Mouse (Mus musculus): ENCODE measurements around the gene Tyro3. TPM values are rescaled to one million over a fixed set of nuclear protein-coding genes. Genes with fewer than 3 reads are reported as not detected.

Gene Tyro3
- polyA plus RNA-seq, 1 experiment, result 2.5 TPM

DNA sequence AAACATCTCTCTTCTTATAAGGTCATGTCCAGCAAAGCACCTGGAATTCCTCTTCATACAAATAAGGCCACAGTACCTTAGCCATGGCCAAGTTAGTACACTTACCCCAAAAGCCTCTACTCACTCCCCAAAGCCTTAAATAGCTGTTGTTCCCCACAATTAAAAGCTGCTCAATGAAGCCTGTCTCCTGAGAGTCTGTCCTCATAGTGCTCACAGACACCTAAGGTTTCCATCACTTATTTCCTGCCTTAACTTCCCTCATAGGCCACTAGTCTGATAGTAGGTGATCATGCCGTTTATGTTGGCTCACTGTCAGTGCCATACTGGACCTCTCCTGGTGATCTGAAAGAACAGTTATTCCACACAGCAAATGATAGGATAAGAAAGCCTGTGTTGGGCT lies 35.3 kb upstream of the Tyro3 start:
- no peak overlapping the region for H3K4me3 ChIP-seq (ENCODE audit: insufficient read depth, low read depth, low read length)
- H3K27ac ChIP-seq (ENCODE audit: insufficient read depth, low read depth, low read length), result no peak overlapping the region
- no peak for DNase-seq
- H3K4me1 ChIP-seq (ENCODE audit: control insufficient read depth, insufficient read depth, low read length), result peaks cover 4% of the 10 kb centered on the region; the same call in 1 of the 2 replicates
- 78% methylated on average over 1 of the region's 1 CpGs for WGBS
- peaks cover 2% of the 10 kb centered on the region for H3K27me3 ChIP-seq (replicated peaks; ENCODE audit: control insufficient read depth, insufficient read depth, low read length)
- H3K36me3 ChIP-seq (ENCODE audit: control insufficient read depth, insufficient read depth, low read length), result no peaks in the 10 kb centered on the region
- TF ChIP-seq CTCF (conservative IDR thresholded peaks at IDR 0.05; ENCODE audit: insufficient read depth, insufficient read length, low read depth, low read length) (no peak), POLR2A (IDR thresholded peaks at IDR 0.05; ENCODE audit: low read depth, low read length) (no peak)

DNA sequence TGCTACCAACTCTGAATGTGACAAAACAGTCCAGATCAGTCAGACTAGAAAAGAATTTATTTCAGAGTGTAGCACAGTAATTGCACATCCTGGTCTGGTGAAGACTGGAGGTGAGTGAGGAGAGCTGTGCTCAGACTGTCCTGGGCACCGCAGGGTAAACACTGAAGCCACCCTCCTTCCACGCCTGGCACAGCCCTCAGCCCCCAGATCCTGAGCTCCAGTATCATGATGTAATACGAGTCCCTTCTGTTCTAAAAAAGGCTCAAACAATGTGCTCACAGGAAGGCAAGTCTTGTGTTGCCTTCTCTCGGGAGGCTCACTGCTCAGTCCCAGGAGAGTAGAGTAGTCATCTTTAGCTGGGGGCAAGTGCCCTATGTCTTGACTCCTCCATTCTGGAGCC lies 33.6 kb upstream of the Tyro3 start:
- Histone ChIP-seq H3K36me3 (ENCODE audit: control insufficient read depth, insufficient read depth, low read length) (no peaks in the 10 kb centered on the region), H3K4me1 (ENCODE audit: control insufficient read depth, insufficient read depth, low read length) (no peaks in the 10 kb centered on the region), H3K27ac (ENCODE audit: insufficient read depth, low read depth, low read length) (no peak overlapping the region), H3K4me3 (ENCODE audit: insufficient read depth, low read depth, low read length) (no peak overlapping the region), H3K27me3 (replicated peaks; ENCODE audit: control insufficient read depth, insufficient read depth, low read length) (no peaks in the 10 kb centered on the region)
- no peak for DNase-seq
- 70% methylated on average over 4 of the region's 4 CpGs for WGBS
- TF ChIP-seq POLR2A (IDR thresholded peaks at IDR 0.05; ENCODE audit: low read depth, low read length), result no peak
- no peak for TF ChIP-seq CTCF (conservative IDR thresholded peaks at IDR 0.05; ENCODE audit: insufficient read depth, insufficient read length, low read depth, low read length)

DNA sequence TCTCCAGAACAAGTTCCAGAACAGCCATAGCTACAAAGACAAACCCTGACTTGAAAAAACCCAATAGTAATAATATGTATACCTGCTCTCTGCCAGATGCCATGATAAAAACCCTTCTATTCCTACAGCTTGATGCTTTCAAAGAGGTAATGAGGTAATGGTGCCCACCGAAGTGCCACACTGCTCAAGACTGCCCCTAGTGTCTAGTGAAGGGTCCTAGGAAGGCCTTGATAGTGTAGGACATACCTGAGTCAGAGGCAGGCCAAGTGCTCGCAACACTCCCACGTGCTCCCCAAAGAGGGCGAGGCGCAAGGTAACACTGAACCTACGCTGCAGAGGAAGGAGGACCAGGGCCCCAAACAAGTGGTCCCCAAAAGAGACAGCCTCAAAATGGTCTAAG lies 30.3 kb upstream of the Tyro3 start:
- DNase-seq, result no peak
- no peaks in the 10 kb centered on the region for H3K27me3 ChIP-seq (replicated peaks; ENCODE audit: control insufficient read depth, insufficient read depth, low read length)
- WGBS, result 92% methylated on average over 6 of the region's 6 CpGs
- H3K4me3 ChIP-seq (ENCODE audit: insufficient read depth, low read depth, low read length), result no peak overlapping the region
- H3K27ac ChIP-seq (ENCODE audit: insufficient read depth, low read depth, low read length), result no peak overlapping the region
- TF ChIP-seq CTCF (conservative IDR thresholded peaks at IDR 0.05; ENCODE audit: insufficient read depth, insufficient read length, low read depth, low read length) (peak; percentile 31; the same call in 1 of the 2 replicates), POLR2A (IDR thresholded peaks at IDR 0.05; ENCODE audit: low read depth, low read length) (no peak)
- no peaks in the 10 kb centered on the region for H3K4me1 ChIP-seq (ENCODE audit: control insufficient read depth, insufficient read depth, low read length)
- no peaks in the 10 kb centered on the region; the same call in 1 of the 2 replicates for H3K36me3 ChIP-seq (ENCODE audit: control insufficient read depth, insufficient read depth, low read length)

DNA sequence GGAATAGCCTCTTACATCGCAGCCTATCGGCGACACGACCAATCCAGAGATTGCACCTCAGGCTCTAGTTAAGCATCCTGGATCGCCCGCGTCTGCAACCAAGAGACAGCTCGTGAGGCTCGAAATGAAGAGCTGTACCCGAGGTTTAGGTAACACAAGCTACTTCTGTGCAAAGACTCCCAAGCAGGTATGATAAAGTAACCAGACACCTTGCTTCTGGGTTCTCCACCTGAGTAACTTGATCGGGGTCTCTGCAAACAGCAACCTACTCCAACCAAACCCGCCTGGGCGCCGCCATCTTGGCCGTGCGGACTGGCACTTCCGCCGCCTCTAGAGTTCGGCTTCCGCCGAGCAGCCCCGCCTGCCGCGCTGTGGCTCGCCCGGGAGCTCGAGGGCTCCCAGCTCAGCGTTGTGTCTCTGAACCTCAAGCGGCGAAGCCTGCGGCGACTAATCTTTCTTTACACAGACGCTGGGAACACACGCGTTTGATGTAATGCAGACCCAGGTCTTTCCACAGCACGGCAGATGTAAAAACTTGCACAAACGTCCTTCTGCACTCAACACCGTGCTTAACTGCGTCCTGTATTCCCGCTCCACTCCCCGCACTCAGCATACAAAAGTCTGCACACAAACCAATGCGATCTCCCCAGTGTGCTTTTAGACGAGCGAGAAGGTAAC lies 10.2 kb upstream of the Tyro3 start, which contains the start of gene Rpap1:
TSS of gene Rpap1 (minus strand) at position 332 of the 678 bp plus-strand sequence.
- Histone ChIP-seq H3K36me3 (ENCODE audit: control insufficient read depth, insufficient read depth, low read length) (no peaks in the 10 kb centered on the region), H3K27me3 (replicated peaks; ENCODE audit: control insufficient read depth, insufficient read depth, low read length) (no peaks in the 10 kb centered on the region), H3K4me1 (ENCODE audit: control insufficient read depth, insufficient read depth, low read length) (no peaks in the 10 kb centered on the region), H3K27ac (ENCODE audit: insufficient read depth, low read depth, low read length) (0 out of 2 replicates have a peak within 1 kb of the TSS, but pooled peaks have one; percentile 5), H3K4me3 (ENCODE audit: insufficient read depth, low read depth, low read length) (peak within 1 kb of the TSS; percentile 85)
- peak; percentile 71 for TF ChIP-seq POLR2A (IDR thresholded peaks at IDR 0.05; ENCODE audit: low read depth, low read length)
- no peak for TF ChIP-seq CTCF (conservative IDR thresholded peaks at IDR 0.05; ENCODE audit: insufficient read depth, insufficient read length, low read depth, low read length)
- WGBS, result under 1% methylated on average over 44 of the region's 44 CpGs
- peak; percentile 85 for DNase-seq

DNA sequence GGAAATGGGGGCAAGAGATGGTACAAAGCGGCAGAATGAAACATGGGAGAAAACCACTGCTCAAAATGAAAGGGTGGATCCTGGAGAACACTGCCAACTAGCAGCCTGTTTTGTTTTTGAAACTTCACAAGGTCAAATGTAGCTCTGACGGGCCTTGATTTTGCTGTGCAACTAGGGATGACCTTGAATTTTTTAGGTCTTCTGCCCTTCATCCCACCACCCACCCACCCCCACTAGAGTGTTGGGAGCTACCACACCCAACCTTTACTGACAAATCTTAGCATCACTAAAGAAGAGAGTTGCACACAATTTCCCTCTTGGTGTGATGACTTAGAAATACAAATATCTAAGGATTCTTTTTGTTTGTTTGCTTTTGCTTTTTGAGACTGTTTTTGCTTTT lies 7.5 kb upstream of the Tyro3 start:
- TF ChIP-seq CTCF (conservative IDR thresholded peaks at IDR 0.05; ENCODE audit: insufficient read depth, insufficient read length, low read depth, low read length), result no peak
- TF ChIP-seq POLR2A (IDR thresholded peaks at IDR 0.05; ENCODE audit: low read depth, low read length), result no peak

DNA sequence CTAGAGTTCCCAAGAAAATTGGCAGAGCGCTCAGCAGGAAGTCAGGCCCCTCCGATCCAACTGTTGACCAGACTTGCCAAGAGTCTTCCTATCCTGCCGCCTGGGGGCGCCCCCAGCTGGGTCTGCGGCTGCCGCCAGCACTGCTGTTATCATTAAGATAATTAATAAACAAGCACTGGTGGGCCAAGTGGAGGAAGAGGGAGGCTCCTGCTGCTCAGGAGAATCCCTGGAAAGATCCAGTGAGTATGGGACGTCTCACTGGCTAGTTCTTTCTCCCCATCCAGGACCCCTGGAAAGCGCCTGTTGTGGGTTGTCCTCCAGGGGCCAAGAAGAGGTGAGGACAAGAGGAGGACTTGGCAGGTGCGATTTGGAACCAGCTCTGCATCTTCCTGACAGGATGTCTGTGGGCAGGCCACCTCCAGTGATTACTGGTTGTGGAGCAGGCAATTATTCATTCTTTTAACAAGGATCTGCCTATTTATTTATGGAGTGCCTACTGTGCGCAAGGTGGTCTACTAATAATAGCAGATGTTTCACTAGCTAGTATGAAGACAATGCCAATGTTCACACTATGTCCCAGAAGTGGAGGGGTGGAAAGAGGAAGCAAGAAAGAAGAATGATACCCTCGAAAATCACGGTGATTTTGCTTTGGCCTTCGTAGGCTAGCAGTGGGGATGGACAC lies 854 bp downstream of the Tyro3 start:
- Histone ChIP-seq H3K4me3 (ENCODE audit: insufficient read depth, low read depth, low read length) (no peak overlapping the region), H3K27me3 (replicated peaks; ENCODE audit: control insufficient read depth, insufficient read depth, low read length) (no peaks in the 10 kb centered on the region; the same call in none of the 2 replicates), H3K27ac (ENCODE audit: insufficient read depth, low read depth, low read length) (no peak overlapping the region), H3K36me3 (ENCODE audit: control insufficient read depth, insufficient read depth, low read length) (no peaks in the 10 kb centered on the region), H3K4me1 (ENCODE audit: control insufficient read depth, insufficient read depth, low read length) (peaks cover 5% of the 10 kb centered on the region; the same call in 1 of the 2 replicates)
- 17% methylated on average over 13 of the region's 13 CpGs for WGBS
- TF ChIP-seq CTCF (conservative IDR thresholded peaks at IDR 0.05; ENCODE audit: insufficient read depth, insufficient read length, low read depth, low read length), result peak; percentile 34
- no peak for TF ChIP-seq POLR2A (IDR thresholded peaks at IDR 0.05; ENCODE audit: low read depth, low read length)
- DNase-seq, result peak; percentile 64

More for the DNA sequence above, 7.5 kb upstream of the Tyro3 start:
- no peak for DNase-seq
- 87% methylated on average over 2 of the region's 2 CpGs for WGBS
- Histone ChIP-seq H3K27ac (ENCODE audit: insufficient read depth, low read depth, low read length) (no peak overlapping the region), H3K4me3 (ENCODE audit: insufficient read depth, low read depth, low read length) (no peak overlapping the region), H3K27me3 (replicated peaks; ENCODE audit: control insufficient read depth, insufficient read depth, low read length) (no peaks in the 10 kb centered on the region; the same call in none of the 2 replicates), H3K36me3 (ENCODE audit: control insufficient read depth, insufficient read depth, low read length) (no peaks in the 10 kb centered on the region), H3K4me1 (ENCODE audit: control insufficient read depth, insufficient read depth, low read length) (no peaks in the 10 kb centered on the region)
